Mouse (Mus musculus) MEL (cell line): Measurements from ENCODE around the gene Parp2.

Experiments
- CTCF ChIP-seq, 3 experiments: IDR thresholded peaks in 2 of 3; conservative IDR thresholded peaks in 1 of 3; 2 replicates each; pipeline ENCODE4 v1.5.1; 2011 to 2012; ENCODE audit warnings: low read length in 3 of 3, low read depth in 2 of 3, mild to moderate bottlenecking in 2 of 3, improper control_type of control experiment in 1 of 3, inconsistent platforms in 1 of 3, mixed read lengths in 1 of 3, moderate library complexity in 1 of 3; ENCODE audit not compliant: control insufficient read depth in 1 of 3, insufficient read depth in 1 of 3, poor library complexity in 1 of 3, severe bottlenecking in 1 of 3
- EP300 ChIP-seq, 2 experiments: IDR thresholded peaks; 2 replicates each; pipeline ENCODE4 v1.6.1; 2011; ENCODE audit warnings: improper control_type of control experiment in 2 of 2, low read length in 2 of 2, low read depth in 1 of 2, mild to moderate bottlenecking in 1 of 2
- POLR2A ChIP-seq, 2 experiments: IDR thresholded peaks; 2 replicates each; pipeline ENCODE4 v1.6.1; 2011 to 2012; ENCODE audit warnings: low read length in 2 of 2, mild to moderate bottlenecking in 2 of 2, control low read depth in 1 of 2, improper control_type of control experiment in 1 of 2, low read depth in 1 of 2, moderate library complexity in 1 of 2; ENCODE audit not compliant: control insufficient read depth in 1 of 2, insufficient read depth in 1 of 2, poor library complexity in 1 of 2
- POLR2AphosphoS2 ChIP-seq: IDR thresholded peaks from 2 replicates; pipeline ENCODE4 v1.6.1; 2011; ENCODE audit warnings: low read length, improper control_type of control experiment
- USF1 ChIP-seq: IDR thresholded peaks from 2 replicates; pipeline ENCODE4 v1.6.1; 2014; ENCODE audit warnings: low read depth, mild to moderate bottlenecking, inconsistent platforms, low read length, improper control_type of control experiment, moderate library complexity
- ZC3H11A ChIP-seq: IDR thresholded peaks from 2 replicates; pipeline ENCODE4 v1.6.1; 2012; ENCODE audit warnings: low read depth, mild to moderate bottlenecking, inconsistent platforms, low read length, improper control_type of control experiment
- ZKSCAN1 ChIP-seq: IDR thresholded peaks from 2 replicates; pipeline ENCODE4 v1.6.1; 2012; ENCODE audit warnings: low read depth, mild to moderate bottlenecking, inconsistent platforms, low read length, improper control_type of control experiment, moderate library complexity

DNA sequence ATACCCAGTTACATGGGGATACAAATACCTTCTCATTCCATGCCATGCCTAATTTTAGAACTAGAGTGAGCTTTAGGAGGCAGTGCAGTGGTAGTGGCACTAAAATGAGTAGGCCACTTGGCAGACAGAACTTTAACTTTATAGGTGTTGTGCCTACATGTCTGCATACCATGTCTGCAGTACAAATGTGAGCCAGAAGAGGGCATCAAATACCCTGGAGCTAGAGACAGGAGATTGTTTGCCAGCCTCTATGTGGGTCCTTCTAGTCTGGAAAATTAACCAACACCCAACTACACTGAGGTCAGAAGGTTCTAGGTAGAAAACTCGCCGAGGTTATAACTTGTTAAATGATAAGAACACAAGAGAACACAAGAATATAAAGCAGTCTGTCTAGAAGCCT, 9.1 kb upstream of the Parp2 start:
- TF ChIP-seq CTCF (IDR thresholded peaks at IDR 0.05 in 2 of 3, conservative IDR thresholded peaks at IDR 0.05 in 1 of 3; ENCODE audit: control insufficient read depth in 1 of 3, insufficient read depth in 1 of 3, low read depth in 2 of 3, low read length in 3 of 3, poor library complexity in 1 of 3, severe bottlenecking in 1 of 3) (peak in 1 of 3 experiments; percentile 44; a peak in 1 of 6 replicates), POLR2AphosphoS2 (no peak), ZC3H11A (no peak), ZKSCAN1 (no peak), EP300 (IDR thresholded peaks at IDR 0.05; ENCODE audit: low read depth in 1 of 2, low read length in 2 of 2) (no peak), USF1 (no peak), POLR2A (IDR thresholded peaks at IDR 0.05; ENCODE audit: control insufficient read depth in 1 of 2, insufficient read depth in 1 of 2, low read depth in 1 of 2, low read length in 2 of 2, poor library complexity in 1 of 2) (peak in 1 of 2 experiments; percentile 46; a peak in 2 of 4 replicates)
